Mouse (Mus musculus): ENCODE results near the gene Ulk2. TPM values are rescaled to one million over a fixed set of nuclear protein-coding genes. Genes with fewer than 3 reads are reported as not detected.
"Not testable (repeated sequence)": the region's sequence is repeated elsewhere in the genome, so short reads cannot be mapped to it uniquely, and the experiment has no call there.

Gene Ulk2
- polyA plus RNA-seq, 1 experiment = 45.4 TPM

DNA sequence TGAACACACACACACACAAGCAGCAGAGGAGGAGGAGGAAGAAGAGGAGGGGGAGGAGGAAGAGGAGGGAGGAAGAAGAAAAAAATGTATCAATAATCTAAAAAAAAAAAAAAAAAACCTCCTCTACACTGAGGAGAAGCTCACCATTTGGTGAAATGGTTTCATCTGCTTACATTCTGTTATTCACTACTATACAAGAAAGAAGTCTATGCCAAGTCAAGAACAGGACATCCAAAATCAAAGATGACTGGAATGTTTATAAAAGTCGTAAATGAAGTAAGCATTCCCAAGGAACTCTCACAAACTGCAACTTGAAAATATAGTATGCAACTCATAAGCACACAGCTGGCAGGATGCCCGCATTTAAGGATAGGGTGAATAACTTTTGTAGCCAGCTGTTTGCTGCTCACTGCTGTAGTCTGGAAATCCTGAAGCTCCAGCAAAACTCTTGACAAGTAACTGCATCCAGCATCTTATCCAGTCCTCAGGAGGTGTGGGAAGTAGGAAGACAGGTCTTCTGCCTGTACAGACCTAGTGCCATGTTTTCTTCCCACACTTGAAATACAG, 46.2 kb downstream of the Ulk2 start:
- no peak for DNase-seq
- no peak overlapping the region for H3K27ac ChIP-seq (ENCODE audit: insufficient read depth, low read length)
- H3K4me1 ChIP-seq (ENCODE audit: control insufficient read depth, insufficient read depth, low read length) = no peaks in the 10 kb centered on the region

DNA sequence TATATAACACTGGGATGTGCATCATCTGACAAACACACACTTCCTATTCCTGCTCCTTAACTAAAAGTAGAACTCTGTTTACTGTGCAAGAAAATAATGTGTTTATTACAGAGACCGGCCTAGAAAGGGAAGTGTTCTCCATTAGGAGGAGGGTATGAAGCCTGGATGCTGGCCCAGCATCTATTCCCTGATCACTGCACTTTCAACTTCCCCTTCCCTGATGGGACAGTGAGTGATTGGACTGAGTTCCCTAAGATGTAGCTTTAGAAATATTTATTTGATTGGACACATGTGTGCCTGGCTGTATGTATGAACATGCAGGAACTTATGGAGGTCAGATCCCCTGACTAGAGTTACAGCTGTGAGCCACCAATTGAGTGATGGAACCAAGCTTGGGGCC, 61.4 kb downstream of the Ulk2 start:
- no peak for TF ChIP-seq CTCF (IDR thresholded peaks at IDR 0.05; ENCODE audit: borderline replicate concordance, insufficient read depth, low read depth, low read length)
- no peak for TF ChIP-seq POLR2A (IDR thresholded peaks at IDR 0.05; ENCODE audit: borderline replicate concordance, insufficient read depth, low read length)

More for the DNA sequence above, 46.2 kb downstream of the Ulk2 start:
- no peak for TF ChIP-seq POLR2A (IDR thresholded peaks at IDR 0.05; ENCODE audit: borderline replicate concordance, insufficient read depth, low read length)
- no peak for TF ChIP-seq CTCF (IDR thresholded peaks at IDR 0.05; ENCODE audit: borderline replicate concordance, insufficient read depth, low read depth, low read length)
- WGBS = 91% methylated on average over 2 of the region's 2 CpGs
- Histone ChIP-seq H3K27me3 (ENCODE audit: control insufficient read depth, insufficient read depth, low read length) (no peaks in the 10 kb centered on the region), H3K4me3 (replicated peaks; ENCODE audit: insufficient read depth, low read depth, low read length) (no peak overlapping the region)

DNA sequence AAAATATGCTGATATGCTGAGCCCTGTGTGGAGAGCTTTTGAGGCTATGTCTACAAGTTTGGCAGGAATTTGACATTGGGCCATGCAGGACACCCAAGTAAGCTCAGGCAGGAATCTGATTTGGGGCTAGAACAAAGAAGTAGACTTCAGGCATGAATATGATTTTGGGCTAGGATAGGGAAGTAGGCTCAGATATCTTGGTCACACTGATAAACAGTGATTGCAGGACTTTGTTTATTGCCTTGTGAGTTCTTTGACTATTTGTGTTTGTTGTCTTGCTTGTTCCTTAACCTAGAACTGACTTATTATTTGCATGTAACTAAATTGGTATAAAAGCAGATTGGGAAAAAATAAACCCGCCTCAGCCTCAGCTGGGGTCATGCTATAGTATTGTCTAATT, 66.3 kb downstream of the Ulk2 start:
- H3K4me3 ChIP-seq (replicated peaks; ENCODE audit: insufficient read depth, low read depth, low read length) = no peak overlapping the region
- TF ChIP-seq CTCF (IDR thresholded peaks at IDR 0.05; ENCODE audit: borderline replicate concordance, insufficient read depth, low read depth, low read length) = no peak
- TF ChIP-seq POLR2A (IDR thresholded peaks at IDR 0.05; ENCODE audit: borderline replicate concordance, insufficient read depth, low read length) = no peak
- no peaks in the 10 kb centered on the region for H3K4me1 ChIP-seq (ENCODE audit: control insufficient read depth, insufficient read depth, low read length)
- H3K27me3 ChIP-seq (ENCODE audit: control insufficient read depth, insufficient read depth, low read length) = no peaks in the 10 kb centered on the region
- H3K27ac ChIP-seq (ENCODE audit: insufficient read depth, low read length) = no peak overlapping the region
- no peak for DNase-seq
- 93% methylated on average over 1 of the region's 1 CpGs for WGBS

More for the DNA sequence above, 61.4 kb downstream of the Ulk2 start:
- no peak for DNase-seq
- H3K27me3 ChIP-seq (ENCODE audit: control insufficient read depth, insufficient read depth, low read length) = no peaks in the 10 kb centered on the region
- H3K4me1 ChIP-seq (ENCODE audit: control insufficient read depth, insufficient read depth, low read length) = peaks cover 5% of the 10 kb centered on the region
- H3K27ac ChIP-seq (ENCODE audit: insufficient read depth, low read length) = no peak overlapping the region
- no peak overlapping the region for H3K4me3 ChIP-seq (replicated peaks; ENCODE audit: insufficient read depth, low read depth, low read length)
- WGBS = 98% methylated on average over 1 of the region's 1 CpGs

DNA sequence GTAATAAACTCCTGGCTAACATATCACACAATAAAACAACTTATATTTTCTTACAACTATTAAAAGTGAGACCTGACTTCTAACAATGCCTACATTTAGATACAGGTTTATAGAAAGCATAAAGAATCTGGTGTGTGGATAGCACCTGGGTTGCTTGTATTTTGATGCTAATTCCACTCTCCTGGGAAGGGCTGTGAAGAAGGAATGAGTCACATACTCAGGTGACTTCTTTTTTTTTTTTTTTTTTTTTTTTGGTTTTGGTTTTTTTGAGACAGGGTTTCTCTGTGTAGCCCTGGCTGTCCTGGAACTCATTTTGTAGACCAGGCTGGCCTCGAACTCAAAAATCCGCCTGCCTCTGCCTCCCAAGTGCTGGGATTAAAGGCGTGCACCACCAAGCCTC, 72.3 kb downstream of the Ulk2 start:
- not testable (repeated sequence) for H3K27me3 ChIP-seq (ENCODE audit: control insufficient read depth, insufficient read depth, low read length); DNase-seq; H3K4me3 ChIP-seq (replicated peaks; ENCODE audit: insufficient read depth, low read depth, low read length); H3K27ac ChIP-seq (ENCODE audit: insufficient read depth, low read length); H3K4me1 ChIP-seq (ENCODE audit: control insufficient read depth, insufficient read depth, low read length)
- 95% methylated on average over 3 of the region's 3 CpGs for WGBS

DNA sequence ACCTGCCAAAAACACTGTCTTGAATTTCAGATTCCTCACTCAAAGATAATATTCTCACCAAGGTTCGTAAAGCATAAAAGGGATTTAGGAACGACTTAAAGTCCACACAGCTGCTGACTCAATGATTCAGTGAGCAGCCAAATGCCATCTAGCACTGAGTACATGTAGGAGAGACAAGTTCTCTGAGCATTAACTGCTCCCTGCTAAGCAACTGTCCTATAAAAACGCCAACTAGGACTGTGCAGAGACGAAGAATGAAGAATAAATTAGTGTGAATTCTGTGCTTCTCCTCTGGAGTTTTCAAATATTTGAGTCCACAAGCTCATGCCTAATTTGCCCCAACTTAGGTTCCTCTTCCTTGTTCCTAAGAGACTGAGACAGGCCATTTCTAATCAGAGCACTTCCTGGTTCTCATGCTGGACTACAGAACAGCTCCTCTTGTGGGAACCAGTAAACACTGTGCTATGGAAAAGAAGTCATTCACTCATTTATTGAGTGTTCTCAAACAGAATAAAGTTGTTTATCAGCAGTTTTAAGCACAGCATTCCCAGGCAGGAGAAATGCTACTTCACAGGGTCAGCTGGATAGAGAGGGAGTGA, 80.2 kb downstream of the Ulk2 start:
- WGBS = 81% methylated on average over 4 of the region's 4 CpGs
- Histone ChIP-seq H3K27ac (ENCODE audit: insufficient read depth, low read length) (no peak overlapping the region), H3K27me3 (ENCODE audit: control insufficient read depth, insufficient read depth, low read length) (no peaks in the 10 kb centered on the region), H3K4me3 (replicated peaks; ENCODE audit: insufficient read depth, low read depth, low read length) (no peak overlapping the region), H3K4me1 (ENCODE audit: control insufficient read depth, insufficient read depth, low read length) (no peaks in the 10 kb centered on the region)
- no peak for DNase-seq
- no peak for TF ChIP-seq CTCF (IDR thresholded peaks at IDR 0.05; ENCODE audit: borderline replicate concordance, insufficient read depth, low read depth, low read length)
- no peak for TF ChIP-seq POLR2A (IDR thresholded peaks at IDR 0.05; ENCODE audit: borderline replicate concordance, insufficient read depth, low read length)

DNA sequence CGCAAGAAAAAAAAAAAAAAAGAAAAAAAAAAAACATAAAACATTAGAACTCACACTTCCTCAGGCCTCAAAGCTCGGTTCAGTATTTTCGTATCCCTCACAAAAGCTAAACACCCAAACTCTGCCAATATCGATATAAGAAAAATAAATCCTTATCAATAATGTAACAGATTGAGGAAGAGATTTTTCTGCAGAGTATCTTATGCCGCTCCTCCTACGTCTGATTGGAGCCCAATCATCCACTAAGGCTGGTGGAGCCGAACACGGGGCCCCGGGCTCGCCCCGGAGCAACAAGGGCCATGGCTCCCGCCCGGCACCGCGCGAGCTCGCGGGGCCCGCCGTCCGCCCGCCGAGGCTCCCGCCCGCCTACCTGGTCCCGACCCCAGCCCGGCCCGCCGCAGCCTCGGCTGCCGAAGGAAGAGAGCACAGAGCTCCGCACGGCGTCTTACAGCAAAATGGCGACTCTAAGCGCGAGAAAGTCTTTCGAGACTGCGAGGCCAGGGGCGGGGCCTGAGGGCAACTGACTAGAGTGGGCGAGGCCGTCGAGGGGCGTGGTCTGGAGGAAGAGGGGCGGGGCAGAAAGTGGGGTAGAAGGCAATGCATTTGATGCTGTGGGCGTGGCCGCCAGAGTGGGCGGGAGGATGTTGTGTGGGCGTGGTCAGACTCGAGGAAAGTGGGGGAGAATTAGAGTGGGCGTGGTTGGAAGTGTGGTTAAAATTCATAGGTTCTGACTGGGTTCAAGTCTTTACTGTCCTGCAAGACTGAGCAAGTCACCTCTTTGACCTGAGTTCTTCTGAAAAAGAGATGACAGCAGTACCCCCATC, 93.1 kb downstream of the Ulk2 start, which contains the start of gene Prpsap2:
Prpsap2 (minus strand) TSS at position 505 of the 824 bp plus-strand sequence.
- Histone ChIP-seq H3K4me3 (replicated peaks; ENCODE audit: insufficient read depth, low read depth, low read length) (peak within 1 kb of the TSS; percentile 47), H3K27ac (ENCODE audit: insufficient read depth, low read length) (0 out of 2 replicates have a peak within 1 kb of the TSS, but pooled peaks have one; percentile 31), H3K27me3 (ENCODE audit: control insufficient read depth, insufficient read depth, low read length) (no peaks in the 10 kb centered on the region), H3K4me1 (ENCODE audit: control insufficient read depth, insufficient read depth, low read length) (no peaks in the 10 kb centered on the region)
- WGBS = under 1% methylated on average over 51 of the region's 51 CpGs
- peak; percentile 98 to 100 for DNase-seq
- TF ChIP-seq CTCF (IDR thresholded peaks at IDR 0.05; ENCODE audit: borderline replicate concordance, insufficient read depth, low read depth, low read length) (no peak), POLR2A (IDR thresholded peaks at IDR 0.05; ENCODE audit: borderline replicate concordance, insufficient read depth, low read length) (peak; percentile 71; the same call in 1 of the 2 replicates)

DNA sequence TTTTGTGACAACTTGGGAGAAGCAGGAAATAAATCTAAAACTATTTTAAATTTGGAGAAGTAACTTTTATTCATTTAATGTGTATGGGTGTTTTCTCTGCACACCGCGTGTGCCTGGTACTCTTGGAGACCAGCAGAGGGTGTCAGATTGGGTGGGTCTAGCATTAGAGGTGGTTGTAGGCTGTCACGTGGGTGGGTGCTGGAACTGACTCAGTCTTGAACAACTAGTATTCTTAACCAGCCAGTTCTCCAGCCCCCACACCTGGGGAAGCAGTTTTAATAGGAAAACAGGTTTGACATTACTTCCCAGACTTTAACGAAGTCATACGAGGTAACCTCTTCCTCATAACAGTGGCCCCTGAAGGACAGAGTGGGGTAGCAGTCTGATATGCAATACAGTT, 94.4 kb downstream of the Ulk2 start:
- no peaks in the 10 kb centered on the region for H3K27me3 ChIP-seq (ENCODE audit: control insufficient read depth, insufficient read depth, low read length)
- no peaks in the 10 kb centered on the region for H3K4me1 ChIP-seq (ENCODE audit: control insufficient read depth, insufficient read depth, low read length)
- H3K4me3 ChIP-seq (replicated peaks; ENCODE audit: insufficient read depth, low read depth, low read length) = peak overlapping the region; percentile 19
- TF ChIP-seq POLR2A (IDR thresholded peaks at IDR 0.05; ENCODE audit: borderline replicate concordance, insufficient read depth, low read length) = no peak
- TF ChIP-seq CTCF (IDR thresholded peaks at IDR 0.05; ENCODE audit: borderline replicate concordance, insufficient read depth, low read depth, low read length) = no peak
- DNase-seq = no peak
- H3K27ac ChIP-seq (ENCODE audit: insufficient read depth, low read length) = no peak overlapping the region
- 39% methylated on average over 5 of the region's 5 CpGs for WGBS

DNA sequence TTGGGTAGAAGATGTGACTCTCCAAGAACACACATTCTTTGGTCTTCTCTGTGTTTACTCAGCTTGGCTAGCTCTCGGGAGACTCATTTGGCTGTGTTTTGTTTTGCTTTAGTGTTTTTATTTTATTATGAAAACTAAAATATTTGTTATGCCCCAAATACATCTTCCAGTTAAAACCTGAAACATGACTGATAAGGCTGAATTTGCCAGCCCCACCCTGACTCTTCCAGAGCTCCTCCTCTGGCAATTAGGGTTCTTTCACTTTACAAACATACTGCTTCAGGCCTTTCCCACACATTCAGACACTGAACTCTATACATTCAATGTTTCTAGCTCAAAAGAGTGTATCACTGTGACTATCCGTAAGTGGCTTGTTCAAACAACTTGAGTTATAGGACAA, 97.7 kb downstream of the Ulk2 start:
- Histone ChIP-seq H3K27ac (ENCODE audit: insufficient read depth, low read length) (no peak overlapping the region), H3K27me3 (ENCODE audit: control insufficient read depth, insufficient read depth, low read length) (no peaks in the 10 kb centered on the region), H3K4me3 (replicated peaks; ENCODE audit: insufficient read depth, low read depth, low read length) (no peak overlapping the region), H3K4me1 (ENCODE audit: control insufficient read depth, insufficient read depth, low read length) (no peaks in the 10 kb centered on the region)
- no peak for DNase-seq
- WGBS = 95% methylated on average over 2 of the region's 2 CpGs
- no peak for TF ChIP-seq CTCF (IDR thresholded peaks at IDR 0.05; ENCODE audit: borderline replicate concordance, insufficient read depth, low read depth, low read length)

All from cerebellum, adult 2 months (tissue).